Mouse (Mus musculus): Measurements from ENCODE around the gene Enc1. TPM values are rescaled to one million over a fixed set of nuclear protein-coding genes. Genes with fewer than 3 reads are reported as not detected.

The Enc1 gene
- polyA plus RNA-seq, 1 experiment: 12.9 TPM

DNA sequence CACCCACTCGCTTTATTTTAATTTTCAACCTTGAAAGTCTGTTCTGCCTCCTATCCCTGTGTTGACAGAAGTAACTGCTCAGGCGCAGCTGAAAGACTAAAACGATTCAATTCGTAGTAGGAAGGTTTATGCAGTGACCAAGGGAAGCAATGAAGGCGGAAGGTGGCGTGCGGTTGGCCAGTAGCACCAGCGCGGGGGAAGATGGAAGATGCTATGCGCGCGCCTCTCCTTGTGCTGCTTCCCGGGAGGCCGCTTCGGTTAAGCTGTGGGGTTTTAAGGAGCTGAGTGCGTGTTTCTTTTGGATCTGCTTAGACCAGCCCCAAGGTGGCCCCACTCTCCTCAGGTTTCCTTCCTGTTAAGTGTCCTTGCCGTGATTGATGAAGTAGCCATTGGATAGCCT is 15.8 kb upstream of the Enc1 start:
- DNase-seq (ENCODE audit: low read depth): no peak

DNA sequence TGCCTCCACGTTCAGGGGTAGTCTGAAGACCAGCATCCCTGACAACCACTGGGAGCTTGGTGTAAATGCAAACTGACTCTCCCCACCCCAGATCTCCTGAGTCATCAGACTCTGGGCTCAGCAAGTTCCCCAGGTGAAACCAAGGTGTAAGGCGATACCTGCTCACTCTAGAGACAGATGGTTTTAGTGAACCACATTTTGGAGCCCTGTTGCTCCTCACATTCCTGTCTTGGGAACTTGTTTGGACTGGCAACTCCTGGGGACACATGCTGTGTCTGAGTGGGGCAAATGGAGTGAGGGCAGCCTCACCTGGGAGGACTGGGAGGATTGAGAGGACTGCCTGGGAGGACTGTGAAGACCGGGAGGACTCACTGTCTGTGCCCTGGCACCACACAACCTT is 13.1 kb upstream of the Enc1 start:
- no peak for DNase-seq (ENCODE audit: low read depth)

DNA sequence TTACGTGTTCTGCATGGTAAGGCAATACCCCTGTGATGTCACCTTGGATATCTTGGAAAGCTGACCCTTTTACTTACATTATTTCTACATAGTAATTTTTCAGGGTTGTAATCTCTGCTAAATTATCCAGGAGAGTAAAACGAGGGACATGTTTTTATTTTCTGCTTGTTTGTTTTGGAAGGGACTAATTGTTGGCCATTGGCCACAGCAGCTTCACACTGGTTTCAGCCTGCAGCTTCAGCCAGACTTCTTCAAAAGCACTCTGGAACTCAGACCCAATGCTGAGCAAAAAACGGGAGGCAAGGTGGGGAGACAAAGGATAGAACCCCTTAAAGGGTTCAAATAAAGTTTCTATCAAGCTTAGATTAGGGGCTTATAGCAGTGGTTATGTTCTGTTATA is 10.8 kb upstream of the Enc1 start:
- no peak for DNase-seq (ENCODE audit: low read depth)

DNA sequence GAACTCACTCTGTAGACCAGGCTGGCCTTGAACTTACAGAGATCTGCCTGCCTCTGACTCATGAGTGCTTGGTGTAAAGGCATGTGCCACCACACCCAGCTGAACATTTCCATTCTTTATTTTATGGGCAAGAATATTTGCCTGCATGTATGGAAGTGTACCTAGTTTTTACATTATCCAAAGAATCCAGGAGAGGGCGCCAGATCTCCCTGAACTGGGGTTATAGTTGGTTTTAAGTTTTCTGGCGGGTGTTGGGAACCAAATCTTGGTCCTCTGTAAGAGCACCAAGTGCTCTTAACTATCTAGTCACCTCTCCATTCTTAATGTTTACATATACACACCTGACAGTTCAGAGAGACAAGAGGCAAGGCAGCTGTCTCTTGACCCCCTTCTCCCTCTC is 7.8 kb upstream of the Enc1 start:
- no peak for DNase-seq (ENCODE audit: low read depth)

DNA sequence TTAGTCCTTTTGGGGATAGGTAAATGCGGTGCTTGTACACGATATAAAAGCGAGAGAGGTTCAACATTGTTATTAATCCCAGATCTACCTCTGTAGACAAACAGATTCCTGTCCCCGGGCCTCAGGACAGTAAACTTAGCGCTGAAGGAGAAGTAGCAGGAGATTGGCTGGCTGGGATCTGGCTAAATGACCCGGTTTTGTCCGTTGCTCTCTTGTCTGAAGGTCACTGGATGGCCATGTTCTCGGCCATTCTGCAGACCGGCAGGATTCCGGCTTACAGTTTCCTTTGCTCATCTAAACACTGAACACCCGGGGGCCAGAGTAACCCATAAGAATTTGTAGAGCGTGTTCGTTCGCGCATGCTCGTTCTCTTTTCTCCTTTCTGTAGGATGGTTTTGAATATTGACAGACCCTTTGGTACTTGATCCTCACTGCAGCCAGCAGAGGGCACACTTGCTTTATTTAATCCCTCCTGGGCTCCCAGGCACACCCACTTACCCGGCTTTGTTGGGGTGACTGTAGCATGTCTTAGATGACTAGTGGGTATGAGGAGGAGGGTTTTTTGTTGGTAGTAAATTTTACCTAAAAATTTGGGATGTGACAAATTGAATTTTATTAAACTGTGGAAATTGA is 6.0 kb upstream of the Enc1 start:
- no peak for DNase-seq (ENCODE audit: low read depth)

DNA sequence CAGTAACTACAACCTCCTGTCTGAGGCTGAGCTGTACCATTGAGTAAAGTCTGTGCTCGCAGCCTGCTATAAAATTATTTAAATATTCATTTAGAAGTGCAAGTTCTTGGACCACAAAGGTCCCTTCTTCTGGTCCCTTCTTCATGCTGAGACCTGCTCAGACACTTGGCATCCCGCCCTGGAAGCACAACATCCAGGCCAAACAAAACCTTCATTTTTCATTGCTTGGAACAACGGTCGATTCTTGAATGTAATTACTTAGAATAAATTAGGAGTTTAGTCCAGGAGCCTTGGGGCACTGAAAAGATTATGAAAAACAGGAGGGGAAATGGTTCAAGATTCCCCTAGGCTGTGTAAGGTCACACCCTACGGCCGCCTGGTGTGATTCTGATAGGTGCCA is 5.0 kb upstream of the Enc1 start:
- DNase-seq (ENCODE audit: low read depth): no peak

DNA sequence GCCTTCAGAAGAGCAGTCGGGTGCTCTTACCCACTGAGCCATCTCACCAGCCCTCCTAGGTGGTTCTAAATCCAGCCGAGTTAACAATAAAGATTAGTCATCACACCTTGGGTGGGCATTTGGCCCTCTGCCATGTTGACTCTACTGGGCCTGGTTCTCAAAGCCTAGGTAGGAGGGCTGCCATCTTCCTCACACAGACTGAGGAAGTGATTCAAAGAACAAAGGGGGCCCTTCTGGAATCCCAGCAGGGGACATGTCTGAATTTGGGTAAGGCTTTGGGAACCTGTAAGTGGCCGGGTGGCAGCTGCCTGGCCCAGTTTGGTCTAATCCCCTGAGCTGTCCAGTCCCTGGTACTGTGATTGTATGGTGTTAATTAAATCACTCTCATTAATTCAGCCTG is 3.2 kb upstream of the Enc1 start:
- no peak for DNase-seq (ENCODE audit: low read depth)

DNA sequence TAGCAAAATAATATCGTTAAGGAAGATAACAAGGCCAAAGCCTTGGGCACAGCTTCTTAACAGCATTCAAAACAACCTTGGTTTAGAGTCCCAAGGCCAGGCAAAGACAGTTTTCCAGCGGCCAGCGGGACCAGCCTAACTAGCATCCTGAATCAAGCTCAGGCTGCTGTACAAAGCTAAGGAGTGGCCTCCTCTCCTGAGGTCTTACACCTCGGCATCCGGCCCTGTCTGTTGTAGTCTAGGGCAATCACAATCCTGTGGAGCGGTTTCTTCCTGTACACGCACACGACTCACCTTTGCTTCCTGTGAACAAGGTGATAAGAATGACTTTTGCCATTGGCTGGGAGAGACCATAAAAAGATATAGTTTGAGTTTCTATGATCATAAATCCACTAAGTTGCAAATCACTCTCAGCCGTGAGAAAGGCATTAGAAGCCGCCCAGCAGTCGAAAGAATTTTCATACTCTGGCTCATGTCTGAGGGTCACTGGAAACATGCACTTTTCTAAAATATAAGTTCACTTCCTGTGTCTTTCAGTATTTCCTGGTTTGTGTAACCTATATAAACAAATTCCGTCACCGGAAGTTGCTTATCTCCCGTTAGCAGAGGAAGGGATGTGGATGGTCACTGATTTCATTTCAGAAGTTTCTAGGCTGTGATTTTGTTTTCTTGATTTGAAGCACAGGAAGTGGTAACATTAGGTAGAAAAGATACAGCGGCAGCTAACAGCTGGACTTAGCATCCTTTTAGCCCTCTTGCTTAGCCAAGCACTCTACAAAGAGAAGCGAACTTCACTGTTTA is 2.5 kb upstream of the Enc1 start:
- no peak for DNase-seq (ENCODE audit: low read depth)

DNA sequence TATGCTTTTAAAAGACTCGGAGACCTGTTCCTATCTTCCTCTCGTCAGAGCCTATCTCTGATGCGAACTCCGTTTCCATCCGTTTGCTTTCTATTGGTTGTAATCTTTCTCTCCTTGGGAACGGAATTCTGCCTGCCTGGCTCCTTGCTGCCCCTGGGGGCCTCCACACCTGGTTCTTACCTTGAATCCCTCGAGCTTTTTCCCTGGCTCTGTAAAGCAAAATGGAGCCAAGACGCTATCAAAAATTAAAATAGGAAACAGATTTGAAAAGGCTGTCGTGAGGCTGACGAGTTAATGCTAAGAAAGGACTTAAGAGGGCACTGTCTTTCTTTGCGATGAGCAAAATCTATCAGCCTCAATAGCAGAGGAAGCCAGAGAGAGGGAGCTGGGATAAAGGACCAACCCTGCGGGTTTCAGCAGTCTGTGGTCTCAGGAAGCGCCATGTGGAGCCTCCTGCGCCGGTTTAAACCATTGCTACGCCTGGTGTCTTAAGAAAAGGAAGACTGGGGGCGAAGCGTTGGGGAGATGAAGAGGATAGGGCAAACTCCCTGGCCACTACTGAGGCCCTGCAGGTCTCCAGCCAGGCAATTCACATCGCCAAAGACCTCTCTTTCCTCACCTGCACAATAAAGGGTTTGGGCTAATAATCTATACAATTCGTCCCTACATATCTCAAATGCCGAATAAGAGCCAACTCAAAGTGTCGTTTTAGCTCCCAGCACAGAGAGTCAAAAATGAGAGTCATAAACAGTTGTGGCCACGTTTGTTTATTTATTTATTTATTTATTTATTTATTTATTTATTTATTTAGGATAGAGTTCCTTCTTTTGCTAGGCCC is 1.3 kb upstream of the Enc1 start:
- no peak for DNase-seq (ENCODE audit: low read depth)

DNA sequence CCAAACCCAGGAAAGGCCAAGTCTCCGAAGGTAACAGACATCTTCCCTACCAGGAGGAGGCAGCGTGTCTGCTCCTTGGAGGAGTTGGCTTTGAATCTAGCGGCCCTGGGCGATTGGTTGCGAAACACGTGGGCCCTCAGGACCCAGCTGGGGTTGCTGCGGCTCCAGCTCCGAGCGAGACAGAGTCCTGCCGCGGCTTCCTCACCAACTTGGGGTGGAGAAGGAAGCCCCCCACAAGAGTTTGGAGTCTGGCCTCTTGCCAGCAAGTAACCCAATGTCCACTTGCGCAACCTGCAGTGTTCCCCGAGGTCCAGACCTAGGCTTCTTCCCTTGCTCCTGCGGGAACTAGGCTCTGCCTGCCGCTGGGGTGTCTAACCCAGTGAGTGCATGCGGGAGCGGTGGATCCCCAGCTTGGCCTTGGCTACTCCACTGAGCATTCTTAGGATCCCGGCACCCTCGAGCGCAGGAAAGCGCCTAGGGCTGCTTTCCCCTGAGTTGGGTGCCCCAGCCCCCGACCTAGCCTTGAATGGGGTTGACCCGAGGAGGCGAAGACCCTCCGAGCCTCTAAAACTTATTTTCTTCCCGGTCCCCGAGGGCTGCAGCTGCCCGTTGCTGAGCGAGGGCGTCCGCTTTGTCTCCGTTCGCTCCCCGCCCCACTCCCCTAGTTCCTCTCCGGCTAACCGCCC is 483 bp upstream of the Enc1 start:
- no peak for DNase-seq (ENCODE audit: low read depth)

DNA sequence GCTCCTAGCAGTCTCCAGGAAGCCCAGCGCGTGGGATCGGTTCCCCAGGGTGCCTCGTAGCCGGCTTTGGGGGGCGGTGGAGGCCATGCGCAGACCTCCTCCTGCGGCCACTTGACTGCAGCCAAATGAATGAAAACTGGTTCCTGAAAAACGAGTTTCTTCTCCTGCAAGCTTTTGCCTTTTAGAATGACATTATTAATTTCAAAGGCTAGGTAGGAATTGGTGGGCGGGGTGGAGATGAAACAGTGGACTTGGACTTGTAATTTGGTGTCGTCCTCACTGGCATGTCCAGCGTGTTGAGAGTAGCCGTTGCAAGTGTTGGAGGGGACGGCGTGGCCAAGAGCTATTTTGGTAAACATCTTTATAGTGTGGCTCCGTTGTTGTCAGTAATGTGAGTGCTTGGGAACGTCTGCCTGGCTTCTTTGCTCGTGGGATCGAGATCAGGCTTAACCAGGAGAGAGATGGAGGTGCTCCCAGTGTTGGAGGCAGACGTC is 929 bp downstream of the Enc1 start:
- DNase-seq (ENCODE audit: low read depth): no peak

DNA sequence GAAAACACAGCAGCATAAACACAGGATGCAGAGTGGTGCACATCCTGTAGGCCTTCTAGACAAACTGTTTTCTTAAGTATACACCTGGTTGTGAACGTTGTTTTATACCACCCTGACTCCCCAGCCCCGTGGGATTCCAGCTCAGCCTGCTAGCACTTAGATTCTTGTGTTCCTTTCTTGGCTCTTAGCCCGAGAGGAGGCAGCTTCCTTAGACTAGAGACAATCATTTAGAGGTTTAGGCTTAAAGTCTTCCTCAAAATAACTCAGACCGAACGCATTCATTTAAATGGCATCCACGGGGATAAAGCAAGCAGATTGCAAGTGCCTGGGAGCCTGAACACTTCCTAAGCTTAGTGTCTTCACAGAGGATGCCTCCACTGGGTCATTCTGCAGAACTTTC is 1.8 kb downstream of the Enc1 start:
- DNase-seq (ENCODE audit: low read depth): no peak

DNA sequence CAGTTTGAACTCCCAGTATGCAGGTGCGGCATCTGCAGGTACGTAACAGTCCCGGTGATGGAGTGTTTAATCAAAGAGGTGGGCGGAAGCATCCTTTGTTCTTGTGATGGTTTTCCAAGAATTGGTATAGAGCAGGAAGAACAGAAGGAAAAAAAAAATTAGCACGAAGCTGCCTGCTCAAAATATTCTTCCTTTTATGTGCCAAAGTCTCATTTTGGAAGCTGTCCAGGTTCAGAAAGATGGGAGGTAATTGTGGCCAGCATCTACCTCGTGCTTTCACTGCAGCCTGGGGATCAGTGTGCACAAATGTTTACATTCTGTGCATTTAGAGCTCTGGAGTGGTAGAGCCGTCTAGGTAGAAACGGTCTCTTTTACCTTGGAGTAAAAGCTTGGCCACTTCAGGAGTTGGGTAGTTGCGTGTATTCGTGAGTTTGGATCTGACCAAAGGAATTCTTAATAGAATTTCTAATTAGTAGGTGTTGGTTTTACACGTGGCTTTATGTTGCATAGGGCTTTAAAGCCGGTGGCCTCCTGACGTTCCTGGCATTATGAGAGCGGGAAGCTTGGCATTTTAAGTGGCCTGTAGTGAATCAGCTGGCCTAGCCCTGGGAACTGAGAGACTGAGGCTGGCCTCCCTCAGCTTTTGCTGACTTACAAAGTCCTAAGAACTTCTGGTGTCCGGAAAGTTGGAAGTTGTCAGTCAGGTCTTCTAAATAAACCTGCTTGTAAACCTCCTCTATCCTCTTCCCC is 3.2 kb downstream of the Enc1 start:
- DNase-seq (ENCODE audit: low read depth): no peak

DNA sequence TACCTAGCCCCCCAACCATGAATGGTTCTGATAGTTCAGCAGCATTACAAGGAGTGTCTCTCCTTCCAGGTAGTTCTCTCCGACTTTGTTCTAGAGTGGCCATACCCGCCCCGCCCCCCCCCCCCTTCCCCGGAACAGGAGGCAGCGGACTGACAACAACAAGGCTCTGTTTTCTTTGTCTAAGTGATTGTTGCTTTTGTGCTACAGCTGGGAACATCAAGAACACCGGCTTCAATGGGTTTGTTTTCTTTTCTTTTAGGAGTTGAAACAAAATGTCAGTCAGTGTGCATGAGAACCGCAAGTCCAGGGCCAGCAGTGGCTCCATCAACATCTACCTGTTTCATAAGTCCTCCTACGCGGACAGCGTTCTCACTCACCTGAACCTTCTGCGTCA is 3.8 kb downstream of the Enc1 start:
- no peak for DNase-seq (ENCODE audit: low read depth)

DNA sequence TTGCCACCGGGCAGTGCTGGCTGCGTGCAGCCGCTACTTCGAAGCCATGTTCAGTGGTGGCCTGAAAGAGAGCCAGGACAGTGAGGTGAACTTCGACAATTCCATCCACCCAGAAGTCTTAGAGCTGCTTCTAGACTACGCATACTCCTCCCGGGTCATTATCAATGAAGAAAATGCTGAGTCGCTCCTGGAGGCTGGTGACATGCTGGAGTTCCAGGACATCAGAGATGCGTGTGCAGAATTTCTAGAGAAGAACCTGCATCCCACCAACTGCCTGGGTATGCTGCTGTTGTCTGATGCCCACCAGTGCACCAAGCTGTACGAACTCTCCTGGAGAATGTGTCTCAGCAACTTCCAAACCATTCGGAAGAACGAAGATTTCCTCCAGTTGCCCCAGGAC is 4.3 kb downstream of the Enc1 start:
- no peak for DNase-seq (ENCODE audit: low read depth)

DNA sequence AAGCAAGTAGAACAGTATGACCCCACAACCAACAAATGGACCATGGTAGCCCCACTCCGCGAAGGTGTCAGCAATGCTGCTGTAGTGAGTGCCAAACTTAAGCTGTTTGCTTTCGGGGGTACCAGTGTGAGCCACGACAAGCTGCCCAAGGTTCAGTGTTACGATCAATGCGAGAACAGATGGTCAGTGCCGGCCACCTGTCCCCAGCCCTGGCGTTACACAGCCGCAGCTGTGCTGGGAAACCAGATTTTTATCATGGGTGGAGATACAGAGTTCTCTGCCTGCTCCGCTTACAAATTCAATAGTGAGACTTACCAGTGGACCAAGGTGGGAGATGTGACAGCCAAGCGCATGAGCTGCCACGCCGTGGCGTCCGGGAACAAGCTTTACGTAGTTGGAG is 5.3 kb downstream of the Enc1 start:
- no peak for DNase-seq (ENCODE audit: low read depth)

DNA sequence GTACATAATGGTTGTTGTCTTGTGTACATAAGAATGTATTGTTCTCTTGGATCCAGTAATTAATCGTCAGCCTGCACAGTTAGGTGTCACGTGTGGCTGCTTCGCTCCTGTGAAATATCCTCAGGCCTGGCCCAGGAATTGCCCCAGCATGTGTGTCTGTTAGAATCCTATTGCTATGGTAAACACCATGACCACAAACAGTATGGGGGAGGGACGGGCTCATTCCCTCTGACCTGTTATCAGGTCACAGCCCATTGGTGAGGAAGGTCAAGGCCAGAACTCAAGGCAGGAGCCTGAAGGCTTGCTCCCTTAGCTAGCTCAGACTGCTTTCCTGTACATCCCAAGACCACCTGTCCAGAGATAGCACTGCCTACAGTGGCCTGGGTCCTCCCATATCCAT is 6.8 kb downstream of the Enc1 start:
- no peak for DNase-seq (ENCODE audit: low read depth)

DNA sequence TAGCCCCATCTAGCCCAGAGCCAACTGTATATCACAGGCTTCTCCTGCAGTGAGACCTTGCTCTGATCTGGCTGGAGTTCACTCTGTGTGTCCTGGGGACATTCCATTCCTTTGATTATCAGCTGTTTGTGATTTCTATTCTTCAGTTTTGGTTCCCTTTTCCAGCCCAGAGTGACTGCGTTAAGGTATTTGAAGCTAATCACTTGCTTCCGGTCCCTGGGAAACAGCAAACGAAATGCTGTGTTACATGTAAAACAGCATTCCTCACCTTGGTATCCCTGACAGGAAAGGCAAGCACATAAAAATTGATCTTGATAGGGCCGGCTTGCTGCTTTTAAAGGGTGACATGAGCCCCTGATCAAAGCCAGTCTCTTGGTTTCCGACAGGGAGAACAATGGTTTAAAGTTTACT is 8.2 kb downstream of the Enc1 start:
- DNase-seq (ENCODE audit: low read depth): no peak

DNA sequence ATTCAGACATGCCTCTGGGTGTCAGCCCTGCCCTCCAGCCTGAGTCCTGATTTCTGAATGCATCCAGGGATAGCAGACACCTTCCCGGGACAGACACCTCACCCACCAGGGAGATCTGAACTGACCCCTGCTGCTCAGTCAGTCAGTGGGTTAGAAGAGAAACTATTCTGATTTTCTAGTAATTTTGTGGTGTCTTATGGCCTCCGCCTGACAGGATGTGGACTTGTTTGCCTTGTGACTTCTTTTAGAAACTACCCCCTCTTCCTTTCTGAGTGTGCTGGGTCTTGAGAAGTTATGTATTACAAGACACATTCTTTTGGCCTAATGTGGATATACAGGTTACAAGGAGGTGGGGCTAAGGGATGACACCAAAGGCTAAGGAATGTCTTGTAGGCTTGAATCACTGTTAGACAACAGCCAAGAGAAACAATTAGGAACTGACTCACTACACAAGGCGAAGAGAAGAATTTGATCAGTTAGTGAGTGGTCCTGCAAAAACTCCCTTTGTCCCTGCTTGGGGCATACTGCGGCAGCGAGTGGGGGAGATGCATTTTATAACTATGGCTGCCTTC is 8.7 kb downstream of the Enc1 start:
- no peak for DNase-seq (ENCODE audit: low read depth)

DNA sequence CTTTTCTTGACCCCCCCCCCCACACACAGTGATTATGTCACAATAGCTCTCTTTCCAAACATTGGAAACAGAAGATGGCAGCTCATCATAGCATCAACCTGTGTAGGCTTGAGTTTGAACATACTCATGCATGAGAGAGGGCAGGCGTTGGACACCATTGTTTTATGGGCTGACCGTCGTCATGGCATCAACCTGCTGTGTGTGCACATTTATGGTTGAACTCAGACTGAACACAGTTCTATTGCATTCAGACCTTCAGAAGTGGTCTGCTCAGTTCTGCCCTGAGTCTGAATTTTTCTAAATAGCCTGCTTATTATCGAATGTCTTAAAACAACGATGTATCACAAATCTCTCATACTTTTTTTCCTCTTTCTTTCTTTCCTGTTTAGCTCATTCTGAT is 9.2 kb downstream of the Enc1 start:
- no peak for DNase-seq (ENCODE audit: low read depth)

All from gonadal fat pad, adult 2 months (tissue).